Mouse (Mus musculus) liver, embryonic 13.5 days (tissue): ENCODE results near the gene 5730455P16Rik. TPM values are rescaled to one million over a fixed set of nuclear protein-coding genes. Genes with fewer than 3 reads are reported as not detected.
"Not testable (repeated sequence)": the region's sequence is repeated elsewhere in the genome, so short reads cannot be mapped to it uniquely, and the experiment has no call there.

Experiments
- ATAC-seq: fragments of 200-750 bp; cut with Nextera tagmentation; 2 replicates; pipeline ENCODE4 v1.8.0; 2017; ENCODE audit warnings: low read depth, mild to moderate bottlenecking, moderate number of reproducible peaks, moderate library complexity
- DNase-seq: peaks from one replicate; pipeline ENCODE4 v3.0.0; 2022
- H3K27ac ChIP-seq: fragments of 300-500 bp; sonication (generic); 2 replicates; pipeline ENCODE4 v1.5.1; 2015; ENCODE audit warnings: moderate library complexity, mild to moderate bottlenecking, inconsistent platforms
- H3K27me3 ChIP-seq: fragments of 300-500 bp; sonication (generic); 2 replicates; pipeline ENCODE4 v1.6.1; 2015; ENCODE audit warnings: mild to moderate bottlenecking, inconsistent platforms
- H3K36me3 ChIP-seq: fragments of 300-500 bp; sonication (generic); 2 replicates; pipeline ENCODE4 v1.6.1; 2015; ENCODE audit warnings: mild to moderate bottlenecking, inconsistent platforms
- H3K4me1 ChIP-seq: fragments of 300-500 bp; sonication (generic); replicated peaks from 2 replicates; pipeline ENCODE4 v1.6.1; 2015; ENCODE audit warnings: inconsistent platforms
- H3K4me2 ChIP-seq: fragments of 300-500 bp; sonication (generic); 2 replicates; pipeline ENCODE4 v1.6.1; 2015; ENCODE audit warnings: inconsistent platforms, mild to moderate bottlenecking, moderate library complexity
- H3K4me3 ChIP-seq: fragments of 300-500 bp; sonication (generic); replicated peaks from 2 replicates; pipeline ENCODE4 v1.5.1; 2015; ENCODE audit warnings: mild to moderate bottlenecking, inconsistent platforms
- H3K9ac ChIP-seq: fragments of 300-500 bp; sonication (generic); 2 replicates; pipeline ENCODE4 v1.6.1; 2015; ENCODE audit warnings: mild to moderate bottlenecking, inconsistent platforms
- H3K9me3 ChIP-seq: fragments of 300-500 bp; sonication (generic); replicated peaks from 2 replicates; pipeline ENCODE4 v1.6.1; 2016; ENCODE audit warnings: inconsistent platforms
- WGBS: fragments of 180-500 bp; shearing (Covaris S2); methylation state at CpG from one replicate; pipeline ENCODE4 v1.1.7; 2015; ENCODE audit not compliant: insufficient replicate concordance; 5-methylcytosine and 5-hydroxymethylcytosine counted together
- polyA plus RNA-seq: library from polyadenylated mRNA; unstranded; fragments of >200 nt; fragmentation: Nextera tagmentation; extraction: Ambion mirVana; gene quantifications from 2 replicates; pipeline ENCODE4 v1.2.1, GENCODE M21; 2015

The 5730455P16Rik gene
- 6.9 and 8.1 TPM in 2 replicates for polyA plus RNA-seq

DNA sequence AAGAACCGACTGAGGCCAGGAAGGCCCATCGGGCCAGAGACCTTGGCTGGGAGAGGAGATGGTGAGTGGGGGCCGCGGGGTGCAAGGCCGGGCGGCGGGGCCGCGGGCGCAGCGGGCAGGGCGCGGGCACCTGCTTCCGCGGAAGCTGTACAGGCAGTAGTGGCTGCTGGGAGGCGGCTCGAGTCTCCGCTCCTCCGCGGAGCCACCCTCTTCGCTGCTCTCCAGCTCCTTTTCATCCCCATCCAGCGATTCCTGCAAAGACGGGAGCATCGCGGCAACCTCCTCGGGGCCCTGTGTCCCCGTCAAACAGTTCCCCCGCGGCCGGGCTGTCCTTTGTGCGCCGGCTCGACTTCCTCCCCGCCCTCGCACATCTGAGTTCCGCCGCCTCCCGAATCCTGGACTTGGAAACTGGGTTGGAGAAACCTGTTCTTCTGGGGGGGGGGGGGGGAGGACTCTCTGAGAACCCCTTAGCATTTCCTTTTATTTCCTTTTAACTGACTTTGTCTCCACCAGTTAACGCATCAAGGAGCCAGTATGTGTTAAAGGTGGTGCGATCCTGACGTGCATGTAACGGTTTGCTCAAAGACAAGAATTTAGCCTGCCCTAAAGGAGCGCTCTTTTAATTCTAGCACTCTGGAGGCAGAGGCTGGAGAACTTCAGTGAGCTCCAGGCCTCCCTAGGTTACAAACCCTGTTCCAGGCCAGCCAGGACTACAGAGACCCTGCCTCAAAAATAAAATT lies at the start of gene 5730455P16Rik:
Gene 5730455P16Rik, minus strand, starts transcription at position 323 of the 740 bp plus-strand sequence.
- Histone ChIP-seq H3K27ac (peak within 1 kb of the TSS; percentile 88), H3K27me3 (no peaks in the 10 kb centered on the region), H3K4me3 (peak within 1 kb of the TSS; percentile 84), H3K9me3 (no peaks in the 10 kb centered on the region), H3K4me2 (peak within 1 kb of the TSS; percentile 89), H3K4me1 (peaks cover 33% of the 10 kb centered on the region), H3K9ac (peak within 1 kb of the TSS; percentile 87), H3K36me3 (peaks cover 24% of the 10 kb centered on the region)
- WGBS, result 2% methylated on average over 43 of the region's 43 CpGs
- DNase-seq (peak; percentile 68), ATAC-seq (peak; percentile 82)

DNA sequence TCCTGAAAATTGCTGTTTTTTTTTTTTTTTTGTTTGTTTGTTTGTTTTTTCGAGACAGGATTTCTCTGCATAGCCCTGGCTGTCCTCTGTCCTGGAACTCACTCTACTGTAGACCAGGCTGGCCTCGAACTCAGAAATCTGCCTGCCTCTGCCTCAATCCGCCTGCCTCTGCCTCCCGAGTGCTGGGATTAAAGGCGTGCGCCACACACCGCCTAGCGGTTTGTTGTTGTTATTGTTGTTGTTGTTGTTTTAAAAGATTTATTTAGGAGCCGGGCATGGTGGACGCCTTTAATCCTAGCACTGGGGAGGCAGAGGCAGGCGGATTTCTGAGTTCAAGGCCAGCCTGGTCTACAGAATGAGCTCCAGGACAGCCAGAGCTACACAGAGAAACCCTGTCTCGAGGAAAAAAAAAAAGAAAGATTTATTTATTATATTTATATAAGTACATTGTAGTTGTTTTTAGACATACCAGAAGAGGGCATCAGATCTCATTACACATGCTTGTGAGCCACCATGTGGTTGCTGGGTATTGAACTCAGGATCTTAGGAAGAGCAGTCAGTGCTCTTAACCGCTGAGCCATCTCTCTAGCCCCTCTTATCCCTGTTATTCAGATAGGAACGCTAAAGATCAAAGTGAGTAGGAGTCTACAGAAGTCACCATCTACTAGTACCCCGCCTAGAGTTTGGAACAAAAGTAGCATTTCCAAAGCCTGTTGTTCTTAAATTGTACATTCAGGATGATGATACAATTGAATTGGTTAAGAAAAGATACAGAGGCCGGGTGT lies 48.4 kb upstream of the 5730455P16Rik start:
- H3K27me3 ChIP-seq, ATAC-seq, H3K4me2 ChIP-seq, H3K9ac ChIP-seq, H3K27ac ChIP-seq, H3K9me3 ChIP-seq, DNase-seq, H3K36me3 ChIP-seq, H3K4me3 ChIP-seq: not testable (repeated sequence)
- H3K4me1 ChIP-seq, result peaks cover 17% of the 10 kb centered on the region
- WGBS, result 70% methylated on average over 16 of the region's 16 CpGs

DNA sequence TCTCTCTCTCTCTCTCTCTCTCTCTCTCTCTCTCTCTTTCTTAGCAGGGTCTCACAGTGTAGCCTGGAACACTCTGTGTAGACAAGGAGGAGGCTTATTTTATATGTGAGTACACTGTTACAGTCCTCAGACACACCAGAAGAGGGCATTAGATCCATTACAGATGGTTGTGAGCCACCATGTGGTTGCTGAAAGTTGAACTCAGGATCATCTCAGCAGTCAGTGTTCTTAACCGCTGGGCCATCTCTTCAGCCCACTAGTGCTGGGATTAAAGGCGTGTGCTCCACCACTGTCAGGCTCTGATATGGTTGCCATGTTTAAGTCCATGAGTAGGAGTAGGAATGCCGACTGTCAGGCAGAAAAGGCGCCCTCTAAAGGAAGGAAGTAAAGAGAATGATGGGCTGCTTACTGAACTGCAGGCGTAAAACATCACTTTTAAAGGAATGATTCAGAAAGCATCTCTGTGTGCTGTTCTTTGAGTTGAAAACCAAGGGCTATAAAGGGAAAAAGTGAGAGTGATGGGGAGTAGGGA lies 47.5 kb upstream of the 5730455P16Rik start:
- Histone ChIP-seq H3K27me3 (no peaks in the 10 kb centered on the region), H3K36me3 (no peaks in the 10 kb centered on the region), H3K9me3 (no peaks in the 10 kb centered on the region), H3K27ac (no peak overlapping the region), H3K4me1 (peaks cover 21% of the 10 kb centered on the region), H3K9ac (no peak overlapping the region), H3K4me2 (no peak overlapping the region), H3K4me3 (no peak overlapping the region)
- ATAC-seq (no peak), DNase-seq (no peak)
- WGBS, result 46% methylated on average over 5 of the region's 5 CpGs

DNA sequence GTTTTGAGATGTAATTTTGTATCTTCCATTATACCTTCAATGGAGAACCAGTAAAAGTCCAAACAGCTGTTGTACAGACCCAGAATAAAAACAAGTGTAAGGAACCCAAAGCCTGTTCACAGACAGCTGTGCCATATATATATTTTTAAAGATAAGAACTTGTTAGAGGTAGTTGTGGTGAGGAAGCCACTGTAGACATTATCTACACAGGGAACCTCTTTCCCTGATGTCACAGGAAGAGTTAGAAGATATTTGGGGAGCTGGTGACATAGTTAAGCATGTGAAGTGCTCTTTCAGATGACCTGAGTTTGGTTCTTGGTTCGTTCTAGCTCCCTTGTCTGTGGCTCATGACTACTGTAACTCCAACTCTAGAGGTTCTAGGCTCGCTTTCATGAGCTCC lies 46.9 kb upstream of the 5730455P16Rik start:
- Histone ChIP-seq H3K9me3 (no peaks in the 10 kb centered on the region), H3K4me3 (no peak overlapping the region), H3K27ac (no peak overlapping the region), H3K9ac (no peak overlapping the region), H3K36me3 (no peaks in the 10 kb centered on the region), H3K4me2 (no peak overlapping the region), H3K4me1 (peaks cover 18% of the 10 kb centered on the region), H3K27me3 (no peaks in the 10 kb centered on the region)
- 49% methylated on average over 2 of the region's 2 CpGs for WGBS
- ATAC-seq, result no peak
- DNase-seq, result no peak

DNA sequence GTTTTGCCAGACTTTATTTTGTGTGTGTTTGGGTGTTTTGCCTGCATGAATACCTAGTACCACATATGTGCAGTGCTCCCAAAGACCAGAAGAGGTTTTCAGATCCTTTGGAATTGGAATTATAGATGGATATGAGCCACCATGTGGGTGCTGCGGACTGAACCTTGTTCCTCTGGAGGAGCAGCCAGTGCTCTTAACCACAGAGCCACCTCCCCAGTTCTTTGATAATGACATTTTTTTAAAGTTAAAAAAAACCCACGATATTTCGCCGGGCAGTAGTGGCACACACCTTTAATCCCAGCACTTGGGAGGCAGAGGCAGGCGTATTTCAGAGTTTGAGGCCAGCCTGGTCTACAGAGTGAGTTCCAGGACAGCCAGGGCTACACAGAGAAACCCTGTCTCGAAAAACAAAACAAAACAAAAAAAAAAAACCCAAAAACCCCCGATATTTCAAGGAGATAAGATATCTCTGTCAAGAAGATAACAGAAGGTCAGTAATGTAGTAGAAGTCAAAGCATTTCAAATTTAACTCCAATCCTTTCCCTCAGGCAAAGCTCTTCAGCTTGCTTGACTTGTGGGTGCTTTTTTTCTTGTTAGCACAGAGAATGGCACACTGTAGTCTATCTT lies 43.7 kb upstream of the 5730455P16Rik start:
- H3K4me3 ChIP-seq, result no peak overlapping the region
- ATAC-seq, result no peak

DNA sequence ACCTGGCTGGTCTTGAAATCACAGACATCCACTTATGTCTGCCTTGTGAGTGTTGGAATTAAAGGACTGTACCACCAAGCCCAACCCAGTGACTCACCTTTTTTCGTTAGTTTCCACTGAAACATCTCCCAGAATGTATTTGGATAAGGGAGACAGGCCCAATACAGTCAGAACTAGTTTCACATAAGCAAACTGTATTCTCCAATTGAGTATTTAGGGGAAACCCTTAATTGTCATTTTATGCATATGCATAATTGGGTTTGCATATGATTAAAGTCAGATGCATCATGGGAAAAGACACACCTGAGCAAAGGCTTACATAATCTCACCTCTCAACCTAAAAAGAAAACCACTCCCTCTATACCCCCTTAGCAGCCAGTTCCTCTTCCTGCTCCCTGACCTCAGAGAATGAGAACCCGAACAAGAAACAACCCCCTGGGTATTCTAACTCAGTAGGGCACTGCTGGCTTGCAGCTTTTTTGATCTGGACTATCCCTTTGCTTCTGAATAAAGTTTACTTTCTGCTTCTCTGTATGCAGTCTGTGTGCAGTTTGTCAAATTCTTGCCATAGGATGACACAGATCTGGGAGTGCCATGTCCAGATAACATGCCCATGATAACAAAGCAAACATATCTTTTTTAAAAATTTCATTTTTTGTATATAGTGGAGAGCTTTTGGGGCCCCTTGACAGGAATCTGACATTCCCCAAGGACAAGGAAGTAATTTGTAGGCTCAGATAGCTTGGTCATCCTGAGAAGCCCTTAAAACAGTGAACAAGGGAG lies 42.6 kb upstream of the 5730455P16Rik start:
- DNase-seq (no peak), ATAC-seq (no peak)
- H3K36me3 ChIP-seq, result peaks cover 6% of the 10 kb centered on the region
- H3K9ac ChIP-seq, result no peak overlapping the region
- H3K4me3 ChIP-seq, result no peak overlapping the region
- no peaks in the 10 kb centered on the region for H3K9me3 ChIP-seq
- no peak overlapping the region for H3K4me2 ChIP-seq
- WGBS, result 43% methylated on average over 2 of the region's 2 CpGs
- H3K4me1 ChIP-seq, result peaks cover 9% of the 10 kb centered on the region; the same call in 1 of the 2 replicates
- no peaks in the 10 kb centered on the region for H3K27me3 ChIP-seq
- no peak overlapping the region for H3K27ac ChIP-seq

More for the DNA sequence above, 43.7 kb upstream of the 5730455P16Rik start:
- Histone ChIP-seq H3K4me1 (peaks cover 9% of the 10 kb centered on the region; the same call in 1 of the 2 replicates), H3K36me3 (peaks cover 6% of the 10 kb centered on the region), H3K4me2 (no peak overlapping the region), H3K27me3 (no peaks in the 10 kb centered on the region), H3K9me3 (no peaks in the 10 kb centered on the region), H3K9ac (no peak overlapping the region), H3K27ac (no peak overlapping the region)
- 41% methylated on average over 7 of the region's 7 CpGs for WGBS
- DNase-seq, result no peak

DNA sequence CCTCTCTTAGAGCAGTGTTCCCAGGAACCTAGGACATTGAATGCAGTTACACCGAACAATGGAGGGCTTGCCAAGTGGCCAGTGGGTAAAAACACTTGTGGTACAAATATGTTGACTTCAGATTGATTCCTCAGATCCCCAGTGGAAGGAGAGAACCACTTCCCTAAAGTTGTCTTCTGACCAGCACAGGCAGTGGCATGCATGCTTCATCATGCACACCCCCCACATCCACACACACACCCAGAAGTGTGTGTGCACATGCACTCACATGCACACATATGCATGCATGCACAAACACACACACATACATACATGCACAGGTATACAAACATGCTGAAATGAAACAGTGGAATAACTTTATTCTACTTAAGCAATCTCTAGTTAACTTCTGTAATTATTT lies 41.9 kb upstream of the 5730455P16Rik start:
- peaks cover 9% of the 10 kb centered on the region for H3K36me3 ChIP-seq
- no peak overlapping the region for H3K4me3 ChIP-seq
- ATAC-seq (no peak), DNase-seq (no peak)
- no peaks in the 10 kb centered on the region for H3K27me3 ChIP-seq
- no peak overlapping the region for H3K4me2 ChIP-seq
- H3K9ac ChIP-seq, result no peak overlapping the region
- WGBS, result 81% methylated on average over 1 of the region's 1 CpGs
- no peak overlapping the region for H3K27ac ChIP-seq
- H3K4me1 ChIP-seq, result peaks cover 9% of the 10 kb centered on the region; the same call in 1 of the 2 replicates
- no peaks in the 10 kb centered on the region for H3K9me3 ChIP-seq

DNA sequence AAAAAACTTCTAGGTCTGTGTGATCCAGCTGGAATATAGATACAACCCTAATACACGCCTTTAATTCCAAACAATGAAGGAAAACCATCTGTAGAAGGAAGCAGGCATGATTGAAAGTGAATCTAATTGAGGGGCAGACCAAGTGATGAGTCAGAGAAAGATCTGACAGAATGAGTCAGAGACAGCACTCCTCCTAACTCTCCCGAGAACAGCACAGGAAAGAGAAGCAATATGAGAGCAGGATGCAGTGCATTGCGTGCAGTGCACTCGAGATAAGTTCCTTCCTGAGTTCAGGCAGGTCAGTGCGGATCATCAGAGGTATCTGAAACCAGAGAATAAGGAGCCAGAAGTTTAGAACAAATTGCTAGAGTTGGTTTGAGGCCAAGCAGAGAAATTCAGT lies 39.3 kb upstream of the 5730455P16Rik start:
- H3K4me1 ChIP-seq, result peaks cover 9% of the 10 kb centered on the region; the same call in 1 of the 2 replicates
- H3K4me3 ChIP-seq, result no peak overlapping the region
- no peaks in the 10 kb centered on the region for H3K9me3 ChIP-seq
- H3K27ac ChIP-seq, result no peak overlapping the region
- 73% methylated on average over 5 of the region's 5 CpGs for WGBS
- no peak overlapping the region for H3K9ac ChIP-seq
- ATAC-seq, result no peak
- DNase-seq, result no peak
- no peak overlapping the region for H3K4me2 ChIP-seq
- H3K27me3 ChIP-seq, result no peaks in the 10 kb centered on the region
- H3K36me3 ChIP-seq, result peaks cover 14% of the 10 kb centered on the region

DNA sequence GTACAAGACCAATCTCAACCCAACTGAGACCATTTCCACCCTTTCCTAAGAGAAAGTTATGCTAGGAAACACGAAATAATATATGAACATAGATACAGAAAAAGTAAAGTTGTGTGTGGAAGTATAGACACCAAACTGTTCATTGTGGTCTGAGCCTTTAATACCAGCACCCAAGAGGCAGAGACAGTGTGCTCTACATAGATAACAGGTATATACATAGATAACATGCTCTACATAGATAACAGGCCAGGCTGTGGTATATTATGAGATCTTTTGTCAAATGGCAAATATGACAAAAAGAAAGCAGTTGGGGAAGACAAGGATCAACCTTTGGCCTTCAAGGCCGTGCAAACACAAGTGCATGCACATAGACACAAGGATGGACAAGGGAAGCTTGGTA lies 32.5 kb upstream of the 5730455P16Rik start:
- Histone ChIP-seq H3K4me3 (no peak overlapping the region), H3K27me3 (no peaks in the 10 kb centered on the region), H3K9ac (no peak overlapping the region), H3K4me1 (peaks cover 25% of the 10 kb centered on the region), H3K27ac (no peak overlapping the region), H3K36me3 (peaks cover 64% of the 10 kb centered on the region), H3K9me3 (no peaks in the 10 kb centered on the region), H3K4me2 (no peak overlapping the region)
- DNase-seq (no peak), ATAC-seq (peak; percentile 62)
- 54% methylated on average over 2 of the region's 2 CpGs for WGBS

DNA sequence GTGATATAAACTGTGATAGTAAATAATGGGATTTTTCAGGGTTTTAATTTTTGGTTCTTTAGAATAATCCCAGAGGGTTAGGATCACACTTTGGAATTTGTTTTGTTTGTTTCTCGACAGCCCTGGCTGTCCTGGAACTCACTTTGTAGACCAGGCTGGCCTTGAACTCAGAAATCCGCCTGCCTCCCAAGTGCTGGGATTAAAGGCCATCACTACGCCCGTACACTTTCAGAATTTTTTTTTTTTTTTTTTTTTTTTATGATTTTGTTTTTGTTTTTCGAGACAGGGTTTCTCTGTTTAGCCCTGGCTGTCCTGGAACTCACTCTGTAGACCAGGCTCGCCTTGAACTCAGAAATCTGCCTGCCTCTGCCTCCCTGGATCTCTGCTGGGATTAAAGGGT lies 30.0 kb upstream of the 5730455P16Rik start:
- not testable (repeated sequence) for H3K27ac ChIP-seq, ATAC-seq, DNase-seq, H3K4me3 ChIP-seq, H3K4me2 ChIP-seq, H3K27me3 ChIP-seq, H3K9me3 ChIP-seq, H3K9ac ChIP-seq
- WGBS, result 87% methylated on average over 6 of the region's 6 CpGs
- Histone ChIP-seq H3K36me3 (peaks cover 76% of the 10 kb centered on the region), H3K4me1 (peaks cover 25% of the 10 kb centered on the region)
